Mouse (Mus musculus): ENCODE measurements around the gene Tmem121. TPM values are rescaled to one million over a fixed set of nuclear protein-coding genes. Genes with fewer than 3 reads are reported as not detected.
A peak's percentile ranks its signal among the peaks of the same experiment; 100 is the strongest.

The Tmem121 gene
- total and polyA plus RNA-seq, 2 experiments from 2014 or later: 55.3 to 98.0 TPM

GRCm38 (mm10) chr12:113211772-113212171 is 26.0 kb downstream of the Tmem121 start:
- no peak for TF ChIP-seq CTCF (IDR thresholded peaks at IDR 0.05; ENCODE audit: low read depth)
- no peaks in the 10 kb centered on the region for H3K36me3 ChIP-seq (ENCODE audit: insufficient read depth, low read length)
- DNase-seq (ENCODE audit: low spot score): no peak
- no peak overlapping the region for H3K27ac ChIP-seq
- no peak overlapping the region for H3K4me2 ChIP-seq (ENCODE audit: low read depth, low read length)
- no peak overlapping the region for H3K4me3 ChIP-seq (ENCODE audit: low read length)
- WGBS: 93% methylated on average over 5 of the region's 5 CpGs
- H3K27me3 ChIP-seq (ENCODE audit: insufficient read depth, low read length): no peaks in the 10 kb centered on the region
- no peaks in the 10 kb centered on the region for H3K9me3 ChIP-seq (ENCODE audit: low read length)
- 0 out of 2 replicates have a peak, but pooled peaks cover 2% of the 10 kb centered on the region for H3K4me1 ChIP-seq (ENCODE audit: insufficient read depth, low read length)
- no peak overlapping the region for H3K9ac ChIP-seq (replicated peaks; ENCODE audit: low read length)
- ATAC-seq: no peak

GRCm38 (mm10) chr12:113212326-113212924 is 26.7 kb downstream of the Tmem121 start:
- Histone ChIP-seq H3K4me3 (ENCODE audit: low read length) (no peak overlapping the region), H3K4me1 (ENCODE audit: insufficient read depth, low read length) (0 out of 2 replicates have a peak, but pooled peaks cover 2% of the 10 kb centered on the region), H3K4me2 (ENCODE audit: low read depth, low read length) (no peak overlapping the region), H3K9me3 (ENCODE audit: low read length) (no peaks in the 10 kb centered on the region), H3K36me3 (ENCODE audit: insufficient read depth, low read length) (no peaks in the 10 kb centered on the region), H3K27ac (no peak overlapping the region), H3K27me3 (ENCODE audit: insufficient read depth, low read length) (no peaks in the 10 kb centered on the region), H3K9ac (replicated peaks; ENCODE audit: low read length) (no peak overlapping the region)
- no peak for TF ChIP-seq CTCF (IDR thresholded peaks at IDR 0.05; ENCODE audit: low read depth)
- ATAC-seq: no peak
- 92% methylated on average over 10 of the region's 10 CpGs for WGBS
- no peak for DNase-seq (ENCODE audit: low spot score)

GRCm38 (mm10) chr12:113213226-113213625 is 27.5 kb downstream of the Tmem121 start:
- H3K27ac ChIP-seq: no peak overlapping the region
- H3K9ac ChIP-seq (replicated peaks; ENCODE audit: low read length): no peak overlapping the region
- no peak overlapping the region for H3K4me2 ChIP-seq (ENCODE audit: low read depth, low read length)
- H3K36me3 ChIP-seq (ENCODE audit: insufficient read depth, low read length): no peaks in the 10 kb centered on the region
- H3K4me3 ChIP-seq (ENCODE audit: low read length): no peak overlapping the region
- ATAC-seq: no peak
- WGBS: 79% methylated on average over 2 of the region's 2 CpGs
- no peaks in the 10 kb centered on the region for H3K27me3 ChIP-seq (ENCODE audit: insufficient read depth, low read length)
- H3K4me1 ChIP-seq (ENCODE audit: insufficient read depth, low read length): 0 out of 2 replicates have a peak, but pooled peaks cover 2% of the 10 kb centered on the region
- no peaks in the 10 kb centered on the region for H3K9me3 ChIP-seq (ENCODE audit: low read length)
- TF ChIP-seq CTCF (IDR thresholded peaks at IDR 0.05; ENCODE audit: low read depth): no peak
- no peak for DNase-seq (ENCODE audit: low spot score)

GRCm38 (mm10) chr12:113214072-113214808 is 28.5 kb downstream of the Tmem121 start:
- no peaks in the 10 kb centered on the region for H3K27me3 ChIP-seq (ENCODE audit: insufficient read depth, low read length)
- H3K4me1 ChIP-seq (ENCODE audit: insufficient read depth, low read length): 0 out of 2 replicates have a peak, but pooled peaks cover 2% of the 10 kb centered on the region
- DNase-seq (ENCODE audit: low spot score) (no peak), ATAC-seq (no peak)
- 86% methylated on average over 25 of the region's 25 CpGs for WGBS
- no peak overlapping the region for H3K9ac ChIP-seq (replicated peaks; ENCODE audit: low read length)
- no peaks in the 10 kb centered on the region for H3K9me3 ChIP-seq (ENCODE audit: low read length)
- no peaks in the 10 kb centered on the region for H3K36me3 ChIP-seq (ENCODE audit: insufficient read depth, low read length)
- no peak overlapping the region for H3K4me2 ChIP-seq (ENCODE audit: low read depth, low read length)
- no peak overlapping the region for H3K4me3 ChIP-seq (ENCODE audit: low read length)
- TF ChIP-seq CTCF (IDR thresholded peaks at IDR 0.05; ENCODE audit: low read depth): no peak
- no peak overlapping the region for H3K27ac ChIP-seq

- no peak for TF ChIP-seq CTCF (IDR thresholded peaks at IDR 0.05; ENCODE audit: low read depth)
- H3K9me3 ChIP-seq (ENCODE audit: low read length): no peaks in the 10 kb centered on the region
- 0 out of 2 replicates have a peak, but pooled peaks cover 2% of the 10 kb centered on the region for H3K4me1 ChIP-seq (ENCODE audit: insufficient read depth, low read length)
- no peak for DNase-seq (ENCODE audit: low spot score)
- no peak overlapping the region for H3K4me2 ChIP-seq (ENCODE audit: low read depth, low read length)
- H3K27me3 ChIP-seq (ENCODE audit: insufficient read depth, low read length): no peaks in the 10 kb centered on the region
- 84% methylated on average over 16 of the region's 16 CpGs for WGBS
- no peak for ATAC-seq
- no peak overlapping the region for H3K27ac ChIP-seq
- H3K36me3 ChIP-seq (ENCODE audit: insufficient read depth, low read length): no peaks in the 10 kb centered on the region
- H3K4me3 ChIP-seq (ENCODE audit: low read length): no peak overlapping the region
- H3K9ac ChIP-seq (replicated peaks; ENCODE audit: low read length): no peak overlapping the region
These were observed 29.4 kb downstream of the Tmem121 start for GRCm38 (mm10) chr12:113214972-113215666.

- no peaks in the 10 kb centered on the region for H3K9me3 ChIP-seq (ENCODE audit: low read length)
These were observed 30.1 kb downstream of the Tmem121 start for GRCm38 (mm10) chr12:113215667-113216346.

More at GRCm38 (mm10) chr12:113215667-113216346, 30.1 kb downstream of the Tmem121 start:
- peak; percentile 91 for TF ChIP-seq CTCF (IDR thresholded peaks at IDR 0.05; ENCODE audit: low read depth)
- H3K27me3 ChIP-seq (ENCODE audit: insufficient read depth, low read length): no peaks in the 10 kb centered on the region
- DNase-seq (ENCODE audit: low spot score) (peak; percentile 70), ATAC-seq (peak; percentile 36)
- H3K36me3 ChIP-seq (ENCODE audit: insufficient read depth, low read length): no peaks in the 10 kb centered on the region
- no peak overlapping the region for H3K9ac ChIP-seq (replicated peaks; ENCODE audit: low read length)
- no peak overlapping the region for H3K4me2 ChIP-seq (ENCODE audit: low read depth, low read length)
- H3K4me1 ChIP-seq (ENCODE audit: insufficient read depth, low read length): 0 out of 2 replicates have a peak, but pooled peaks cover 2% of the 10 kb centered on the region
- H3K27ac ChIP-seq: no peak overlapping the region
- H3K4me3 ChIP-seq (ENCODE audit: low read length): no peak overlapping the region
- 13% methylated on average over 6 of the region's 6 CpGs for WGBS
